Mouse (Mus musculus) liver, adult 2 months (tissue): ENCODE measurements at regions not wholly inside any gene's neighbourhood (a gene's known extent, or its start where the extent isn't known, plus 50 kb on each side); places are given as distances from the start of the nearest gene placed in this dataset.

ENCODE experiments used
- DNase-seq: peaks from one replicate; pipeline ENCODE4 v3.0.0-alpha.2; 2011; ENCODE audit warnings: low read depth, low spot score; ENCODE audit errors: extremely low read depth
- H3K27ac ChIP-seq: fragments of 200-500 bp; replicated peaks from 2 replicates; pipeline ENCODE4 v1.5.1; 2012; ENCODE audit warnings: low read depth, mild to moderate bottlenecking, control low read depth, inconsistent platforms, low read length; ENCODE audit not compliant: insufficient read depth
- H3K27me3 ChIP-seq: fragments of 200-500 bp; 2 replicates; pipeline ENCODE4 v1.6.1; 2012; ENCODE audit warnings: mild to moderate bottlenecking, moderate library complexity, low read length, inconsistent platforms; ENCODE audit not compliant: control insufficient read depth, insufficient read depth
- H3K36me3 ChIP-seq: fragments of 200-500 bp; 2 replicates; pipeline ENCODE4 v1.6.1; 2012; ENCODE audit warnings: low read length, inconsistent platforms; ENCODE audit not compliant: control insufficient read depth, insufficient read depth
- H3K4me1 ChIP-seq: fragments of 200-500 bp; 2 replicates; pipeline ENCODE4 v1.6.1; 2011; ENCODE audit warnings: low read length; ENCODE audit not compliant: control insufficient read depth, insufficient read depth
- H3K4me3 ChIP-seq: fragments of 200-500 bp; 2 replicates; pipeline ENCODE4 v1.5.1; 2011; ENCODE audit warnings: low read depth, mild to moderate bottlenecking, control low read depth, low read length, moderate library complexity; ENCODE audit not compliant: insufficient read depth
- H3K79me2 ChIP-seq: fragments of 200-500 bp; 2 replicates; pipeline ENCODE4 v1.6.1; 2012; ENCODE audit warnings: inconsistent platforms, mild to moderate bottlenecking, low read length, moderate library complexity; ENCODE audit not compliant: control insufficient read depth, insufficient read depth
- H3K9ac ChIP-seq: fragments of 200-500 bp; 2 replicates; pipeline ENCODE4 v1.6.1; 2012; ENCODE audit warnings: low read depth, mild to moderate bottlenecking, control low read depth, inconsistent platforms, low read length
- CTCF ChIP-seq: fragments of 200-500 bp; IDR thresholded peaks from 2 replicates; pipeline ENCODE4 v1.5.1; 2011; ENCODE audit warnings: low read depth, low read length, control low read depth
- POLR2A ChIP-seq: fragments of 200-500 bp; IDR thresholded peaks from 2 replicates; pipeline ENCODE4 v1.6.1; 2011; ENCODE audit warnings: low read length, control low read depth; ENCODE audit not compliant: insufficient read depth; ENCODE audit errors: extremely low read depth
- WGBS: fragments of 180-500 bp; shearing (Covaris S2); methylation state at CpG from one replicate; pipeline ENCODE4 v1.1.7; 2018; 5-methylcytosine and 5-hydroxymethylcytosine counted together

DNA sequence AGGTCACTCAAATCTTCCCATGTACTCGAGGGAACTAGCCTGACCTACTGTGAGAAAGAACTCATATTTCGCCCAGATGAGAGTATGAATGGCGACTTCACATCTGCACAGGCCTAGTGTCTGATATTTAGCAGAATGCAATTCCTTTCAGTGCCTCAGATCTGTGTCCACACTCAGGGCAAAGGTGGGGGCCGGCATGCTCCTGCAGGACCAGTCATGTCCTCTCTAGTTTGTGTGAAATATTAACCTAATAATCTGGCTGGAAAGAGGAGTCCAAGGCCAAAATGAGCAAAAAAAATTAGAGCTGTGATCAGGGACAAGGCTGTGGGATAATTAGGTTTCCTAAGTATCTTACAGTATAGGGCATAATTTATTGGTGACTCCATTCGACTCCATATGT is 292.1 kb downstream of the Irs2 start:
- no peak overlapping the region for H3K9ac ChIP-seq
- no peak overlapping the region for H3K27ac ChIP-seq
- no peaks in the 10 kb centered on the region for H3K36me3 ChIP-seq
- no peak for DNase-seq
- H3K27me3 ChIP-seq: no peaks in the 10 kb centered on the region
- TF ChIP-seq POLR2A (no peak), CTCF (no peak)
- 74% methylated on average over 5 of the region's 5 CpGs for WGBS
- no peaks in the 10 kb centered on the region for H3K79me2 ChIP-seq
- no peaks in the 10 kb centered on the region for H3K4me1 ChIP-seq
- H3K4me3 ChIP-seq: no peak overlapping the region

DNA sequence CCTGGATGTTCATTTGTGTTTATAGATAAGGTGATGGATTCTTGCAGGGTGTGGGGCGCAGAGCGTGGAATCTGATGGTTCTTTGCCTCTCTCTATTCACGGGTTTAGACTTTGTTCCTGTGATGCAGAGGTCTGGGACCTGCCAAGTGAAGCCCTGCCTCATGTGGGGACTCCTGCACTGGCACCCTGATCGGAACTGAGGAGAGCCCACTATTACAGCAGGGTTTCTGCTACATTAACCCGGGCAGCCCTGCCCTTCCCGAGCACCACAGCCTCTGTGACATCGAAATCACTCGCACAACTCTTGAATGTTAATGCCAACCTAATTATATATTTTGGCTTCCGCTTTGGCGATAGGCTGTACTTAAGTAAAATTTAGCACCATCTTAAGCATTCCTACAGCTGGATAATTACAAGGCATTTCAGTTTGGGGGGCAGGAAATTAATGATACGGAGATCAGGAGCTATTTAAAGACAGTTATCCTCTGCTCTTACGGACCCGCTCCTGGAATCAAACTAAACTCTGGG is 294.7 kb downstream of the Irs2 start:
- WGBS: 83% methylated on average over 13 of the region's 13 CpGs
- H3K79me2 ChIP-seq: no peaks in the 10 kb centered on the region
- H3K9ac ChIP-seq: no peak overlapping the region
- no peaks in the 10 kb centered on the region for H3K36me3 ChIP-seq
- TF ChIP-seq POLR2A (no peak), CTCF (no peak)
- no peaks in the 10 kb centered on the region for H3K4me1 ChIP-seq
- H3K27me3 ChIP-seq: no peaks in the 10 kb centered on the region
- DNase-seq: no peak
- no peak overlapping the region for H3K27ac ChIP-seq
- no peak overlapping the region for H3K4me3 ChIP-seq

DNA sequence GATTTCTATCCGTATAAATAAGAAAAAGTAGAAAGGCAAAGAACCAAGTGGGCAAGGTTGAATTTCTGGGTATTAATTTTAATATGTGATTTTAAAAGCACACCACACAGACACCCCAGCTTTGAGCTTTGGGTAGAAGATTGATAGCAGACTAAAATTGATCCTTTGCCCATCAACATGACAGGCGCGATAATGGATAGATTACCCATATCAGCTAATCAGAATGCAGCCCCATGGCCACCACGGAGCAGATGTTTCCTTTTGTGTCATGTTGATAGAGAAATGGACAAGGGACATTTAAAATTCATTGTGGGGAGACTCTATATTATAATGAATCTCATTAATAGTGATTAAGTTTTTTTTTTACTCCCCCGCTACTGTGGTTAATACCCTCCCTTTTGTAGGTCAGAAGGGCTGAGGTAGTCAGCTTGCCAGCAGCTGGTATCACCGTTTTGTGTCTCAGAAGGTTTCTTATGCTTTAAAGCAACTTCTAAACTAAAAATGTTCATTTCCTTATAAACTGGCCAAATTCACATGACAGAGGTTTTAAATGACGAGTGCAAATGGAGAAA is 296.1 kb downstream of the Irs2 start:
- no peak for DNase-seq
- no peak overlapping the region for H3K27ac ChIP-seq
- no peaks in the 10 kb centered on the region for H3K36me3 ChIP-seq
- H3K4me1 ChIP-seq: no peaks in the 10 kb centered on the region
- no peak overlapping the region for H3K9ac ChIP-seq
- H3K79me2 ChIP-seq: no peaks in the 10 kb centered on the region
- no peak overlapping the region for H3K4me3 ChIP-seq
- H3K27me3 ChIP-seq: no peaks in the 10 kb centered on the region
- TF ChIP-seq CTCF (no peak), POLR2A (no peak)
- 82% methylated on average over 7 of the region's 7 CpGs for WGBS

DNA sequence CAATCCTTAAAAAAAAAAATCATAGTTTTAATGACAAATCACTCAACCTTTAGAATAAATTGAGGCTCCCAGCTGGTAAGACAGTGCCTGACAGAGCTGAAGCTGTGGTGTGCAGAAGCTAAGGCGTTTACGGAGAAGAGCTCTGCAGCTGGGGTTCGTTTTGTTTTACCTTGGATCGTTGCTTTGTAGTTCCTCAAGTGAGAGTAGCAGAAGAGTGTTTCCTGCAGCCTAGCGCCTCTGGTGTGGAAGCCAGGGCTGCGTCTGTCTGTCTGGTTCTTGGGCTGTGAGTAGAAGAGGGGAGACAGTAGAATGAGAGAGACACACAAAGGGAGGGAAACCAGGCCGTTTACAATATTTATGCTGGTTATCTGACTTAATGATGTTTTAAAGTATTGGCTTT is 296.8 kb downstream of the Irs2 start:
- no peak for DNase-seq
- TF ChIP-seq CTCF: no peak
- TF ChIP-seq POLR2A: no peak
- no peaks in the 10 kb centered on the region for H3K79me2 ChIP-seq
- H3K36me3 ChIP-seq: no peaks in the 10 kb centered on the region
- no peak overlapping the region for H3K27ac ChIP-seq
- no peak overlapping the region for H3K4me3 ChIP-seq
- H3K27me3 ChIP-seq: no peaks in the 10 kb centered on the region
- H3K9ac ChIP-seq: no peak overlapping the region
- H3K4me1 ChIP-seq: no peaks in the 10 kb centered on the region
- WGBS: 68% methylated on average over 7 of the region's 7 CpGs

DNA sequence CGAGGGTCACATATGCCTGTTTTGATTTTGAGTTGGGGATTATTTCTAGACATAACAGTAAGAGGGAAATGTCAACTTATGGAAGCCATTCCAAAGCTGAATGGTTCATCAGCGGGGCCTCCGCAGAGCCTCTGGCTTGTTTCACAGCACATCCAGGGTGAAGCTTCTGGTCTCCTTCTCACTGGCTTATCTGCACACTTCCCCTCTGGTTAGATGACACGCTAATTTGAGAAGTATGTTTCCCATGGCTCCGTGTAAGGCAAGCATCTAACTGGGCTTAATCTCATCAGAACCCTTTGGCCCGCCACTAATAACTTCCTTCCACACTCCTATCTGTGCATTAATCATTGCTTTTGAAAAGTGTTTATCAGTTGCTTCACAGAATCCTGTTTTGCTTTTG is 299.7 kb downstream of the Irs2 start:
- H3K27ac ChIP-seq: no peak overlapping the region
- WGBS: 81% methylated on average over 6 of the region's 6 CpGs
- no peaks in the 10 kb centered on the region for H3K4me1 ChIP-seq
- DNase-seq: no peak
- H3K4me3 ChIP-seq: no peak overlapping the region
- H3K9ac ChIP-seq: no peak overlapping the region
- no peaks in the 10 kb centered on the region for H3K36me3 ChIP-seq
- TF ChIP-seq POLR2A (no peak), CTCF (no peak)
- H3K27me3 ChIP-seq: no peaks in the 10 kb centered on the region
- no peaks in the 10 kb centered on the region for H3K79me2 ChIP-seq

DNA sequence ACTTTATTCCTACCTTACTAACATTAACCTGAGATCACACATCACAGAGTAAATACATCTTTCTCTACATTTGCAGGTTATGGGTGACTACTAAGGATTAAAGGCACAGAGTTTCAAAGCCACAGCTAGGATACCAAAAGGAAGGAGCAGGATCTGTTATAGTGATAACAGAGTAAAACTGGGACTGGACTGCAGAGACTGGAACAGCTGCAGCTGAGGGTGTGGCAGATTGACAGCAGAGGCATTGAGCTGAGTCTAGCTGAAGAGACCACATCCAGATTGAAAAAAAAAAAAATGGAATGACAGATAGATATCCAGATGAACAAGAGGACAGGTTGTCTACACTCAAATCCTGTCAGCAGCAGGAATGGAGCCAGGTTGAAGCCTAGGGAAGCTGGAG is 301.1 kb downstream of the Irs2 start:
- H3K9ac ChIP-seq: no peak overlapping the region
- TF ChIP-seq CTCF: no peak
- TF ChIP-seq POLR2A: no peak
- H3K27me3 ChIP-seq: no peaks in the 10 kb centered on the region
- no peak overlapping the region for H3K27ac ChIP-seq
- no peaks in the 10 kb centered on the region for H3K36me3 ChIP-seq
- no peak for DNase-seq
- no peaks in the 10 kb centered on the region for H3K4me1 ChIP-seq
- no peaks in the 10 kb centered on the region for H3K79me2 ChIP-seq
- no peak overlapping the region for H3K4me3 ChIP-seq
